Mouse (Mus musculus) ES-Bruce4 (cell line): Measurements from ENCODE around the gene Gria1.

ENCODE experiments used
- CTCF ChIP-seq: IDR thresholded peaks from one replicate; pipeline ENCODE4 v1.8.1; 2011; ENCODE audit warnings: low read depth, low read length
- POLR2A ChIP-seq: IDR thresholded peaks from one replicate; pipeline ENCODE4 v1.8.1; 2011; ENCODE audit warnings: low read length; ENCODE audit not compliant: insufficient read depth

- no peak for TF ChIP-seq CTCF
- TF ChIP-seq POLR2A = no peak
Observed at GRCm38 (mm10) chr11:57160076-57160475, 148.9 kb downstream of the Gria1 start.
